Mouse (Mus musculus) CH12.LX (cell line): ENCODE data around the gene Nadk2. TPM values are rescaled to one million over a fixed set of nuclear protein-coding genes. Genes with fewer than 3 reads are reported as not detected.

Experiments used
- DNase-seq: peaks from one replicate; pipeline ENCODE4 v3.0.0-alpha.2; 2013; ENCODE audit errors: extremely low read depth
- H3K27ac ChIP-seq: 2 replicates; pipeline ENCODE4 v1.5.1; 2012; ENCODE audit warnings: low read depth, mild to moderate bottlenecking, control low read depth, moderate library complexity; ENCODE audit not compliant: insufficient read depth
- H3K27me3 ChIP-seq: replicated peaks from 2 replicates; pipeline ENCODE3; 2012; ENCODE audit warnings: inconsistent platforms
- H3K36me3 ChIP-seq, 2 experiments: replicated peaks in 1 of 2; 2 replicates each; pipeline versions ENCODE3 to v1.6.1; 2012; ENCODE audit warnings: inconsistent platforms in 1 of 2, low read length in 1 of 2, mild to moderate bottlenecking in 1 of 2, mixed read lengths in 1 of 2, moderate library complexity in 1 of 2; ENCODE audit not compliant: control insufficient read depth in 1 of 2, insufficient read depth in 1 of 2
- H3K4me1 ChIP-seq, 2 experiments: 2 replicates each; pipeline ENCODE4 v1.6.1; 2012; ENCODE audit warnings: inconsistent platforms in 1 of 2, moderate library complexity in 1 of 2; ENCODE audit not compliant: insufficient read depth in 2 of 2, control insufficient read depth in 1 of 2
- H3K4me2 ChIP-seq: 2 replicates; pipeline ENCODE4 v1.6.1; 2012; ENCODE audit warnings: low read depth, mild to moderate bottlenecking, control low read depth; ENCODE audit not compliant: poor library complexity, insufficient read depth, severe bottlenecking
- H3K4me3 ChIP-seq, 3 experiments: fragments of 150-350 bp in 1 of 3; sonication (generic) in 1 of 3; replicated peaks in 1 of 3; 2 replicates each; pipeline versions ENCODE3 to v1.5.1; 2011 to 2012; ENCODE audit warnings: low read depth in 2 of 3, low read length in 2 of 3, mild to moderate bottlenecking in 2 of 3, moderate library complexity in 2 of 3, control low read depth in 1 of 3, improper control_type of control experiment in 1 of 3, inconsistent platforms in 1 of 3, mixed read lengths in 1 of 3; ENCODE audit not compliant: poor library complexity in 1 of 3
- H3K79me2 ChIP-seq: replicated peaks from 2 replicates; pipeline ENCODE4 v1.6.1; 2012; ENCODE audit warnings: mild to moderate bottlenecking, moderate library complexity; ENCODE audit not compliant: control insufficient read depth, poor library complexity, insufficient read depth, severe bottlenecking; ENCODE audit errors: extremely low read depth
- H3K9ac ChIP-seq: 2 replicates; pipeline ENCODE4 v1.6.1; 2012; ENCODE audit warnings: low read depth, mild to moderate bottlenecking, control low read depth, moderate library complexity; ENCODE audit not compliant: insufficient read depth
- H3K9me3 ChIP-seq: replicated peaks from 2 replicates; pipeline ENCODE3; 2012; ENCODE audit warnings: low read length, inconsistent platforms, mixed read lengths
- CHD1 ChIP-seq: IDR thresholded peaks from 2 replicates; pipeline ENCODE4 v1.6.1; 2012; ENCODE audit warnings: low read depth, low read length, improper control_type of control experiment, inconsistent platforms
- CTCF ChIP-seq, 2 experiments: IDR thresholded peaks in 1 of 2; conservative IDR thresholded peaks in 1 of 2; 2 replicates each; pipeline ENCODE4 v1.5.1; 2011 to 2012; ENCODE audit warnings: low read depth in 2 of 2, low read length in 2 of 2, improper control_type of control experiment in 1 of 2, inconsistent platforms in 1 of 2, mild to moderate bottlenecking in 1 of 2, moderate library complexity in 1 of 2
- E2F4 ChIP-seq: IDR thresholded peaks from 2 replicates; pipeline ENCODE4 v1.6.1; 2011; ENCODE audit warnings: low read depth, low read length, improper control_type of control experiment; ENCODE audit not compliant: insufficient replicate concordance
- EP300 ChIP-seq: IDR thresholded peaks from 2 replicates; pipeline ENCODE4 v1.6.1; 2011; ENCODE audit warnings: low read length, improper control_type of control experiment
- GABPA ChIP-seq: IDR thresholded peaks from 2 replicates; pipeline ENCODE4 v1.6.1; 2012; ENCODE audit warnings: low read depth, low read length, improper control_type of control experiment, inconsistent platforms; ENCODE audit not compliant: insufficient replicate concordance
- HCFC1 ChIP-seq: IDR thresholded peaks from 2 replicates; pipeline ENCODE4 v1.6.1; 2012; ENCODE audit warnings: low read depth, mild to moderate bottlenecking, inconsistent platforms, low read length, improper control_type of control experiment
- IRF4 ChIP-seq: IDR thresholded peaks from 2 replicates; pipeline ENCODE4 v1.6.1; 2014; ENCODE audit warnings: low read depth, mild to moderate bottlenecking, inconsistent platforms, low read length, improper control_type of control experiment
- JUN ChIP-seq: IDR thresholded peaks from 2 replicates; pipeline ENCODE4 v1.6.1; 2011; ENCODE audit warnings: low read depth, mild to moderate bottlenecking, low read length, improper control_type of control experiment, moderate library complexity; ENCODE audit not compliant: insufficient read depth
- JUND ChIP-seq: conservative IDR thresholded peaks from 2 replicates; pipeline ENCODE4 v1.6.1; 2011; ENCODE audit warnings: low read depth, low read length, improper control_type of control experiment
- KAT2A ChIP-seq: IDR thresholded peaks from 2 replicates; pipeline ENCODE4 v1.6.1; 2012; ENCODE audit warnings: low read length, improper control_type of control experiment, inconsistent platforms; ENCODE audit not compliant: insufficient replicate concordance
- MAFK ChIP-seq: IDR thresholded peaks from 2 replicates; pipeline ENCODE4 v1.6.1; 2011; ENCODE audit warnings: low read length, improper control_type of control experiment; ENCODE audit not compliant: insufficient replicate concordance
- MAZ ChIP-seq: IDR thresholded peaks from 2 replicates; pipeline ENCODE4 v1.6.1; 2012; ENCODE audit warnings: low read depth, mild to moderate bottlenecking, inconsistent platforms, low read length, improper control_type of control experiment, moderate library complexity
- MXI1 ChIP-seq: IDR thresholded peaks from 2 replicates; pipeline ENCODE4 v1.6.1; 2011; ENCODE audit warnings: mild to moderate bottlenecking, low read depth, low read length, improper control_type of control experiment
- NELFE ChIP-seq: IDR thresholded peaks from 2 replicates; pipeline ENCODE4 v1.6.1; 2011; ENCODE audit warnings: low read depth, low read length, improper control_type of control experiment
- RCOR1 ChIP-seq: conservative IDR thresholded peaks from 2 replicates; pipeline ENCODE4 v1.6.1; 2012; ENCODE audit warnings: low read depth, mild to moderate bottlenecking, inconsistent platforms, low read length, improper control_type of control experiment
- TBP ChIP-seq: conservative IDR thresholded peaks from 2 replicates; pipeline ENCODE4 v1.6.1; 2011; ENCODE audit warnings: low read depth, low read length, improper control_type of control experiment
- UBTF ChIP-seq: IDR thresholded peaks from 2 replicates; pipeline ENCODE4 v1.6.1; 2012; ENCODE audit warnings: low read depth, mild to moderate bottlenecking, inconsistent platforms, low read length, improper control_type of control experiment, moderate library complexity
- USF1 ChIP-seq: IDR thresholded peaks from 2 replicates; pipeline ENCODE4 v1.6.1; 2014; ENCODE audit warnings: low read depth, mild to moderate bottlenecking, inconsistent platforms, low read length, improper control_type of control experiment
- ZC3H11A ChIP-seq: IDR thresholded peaks from 2 replicates; pipeline ENCODE4 v1.6.1; 2012; ENCODE audit warnings: low read depth, mild to moderate bottlenecking, inconsistent platforms, low read length, improper control_type of control experiment
- ZKSCAN1 ChIP-seq: IDR thresholded peaks from 2 replicates; pipeline ENCODE4 v1.6.1; 2012; ENCODE audit warnings: low read depth, inconsistent platforms, low read length, improper control_type of control experiment, borderline replicate concordance
- ZMIZ1 ChIP-seq: IDR thresholded peaks from 2 replicates; pipeline ENCODE4 v1.6.1; 2012; ENCODE audit warnings: low read depth, mild to moderate bottlenecking, inconsistent platforms, low read length, improper control_type of control experiment
- dilution Hi-C: fragments of 300-500 bp; cut with MboI; formaldehyde crosslinking; loops from 2 replicates; pipeline ENCODE4 v1.14.3; 2020; ENCODE audit warnings: low sequenced_read_pairs; ENCODE audit not compliant: extremely low pct_unique_long_range_greater_than_20kb, extremely low pct_ligation_motif_present
- in situ Hi-C: fragments of 300-500 bp; cut with MboI; formaldehyde crosslinking; loops from 3 replicates; pipeline ENCODE4 v1.14.3; 2019; ENCODE audit warnings: low sequenced_read_pairs, low pct_ligation_motif_present, low pct_unique_long_range_greater_than_20kb, mixed read lengths
- polyA plus RNA-seq: library from polyadenylated mRNA; unstranded; fragments of >175 nt; gene quantifications from 2 replicates; pipeline ENCODE4 v1.2.1, GENCODE M21; 2012; ENCODE audit warnings: low read depth; ENCODE audit not compliant: insufficient read length
- total RNA-seq, 2 experiments: library from RNA; depleted of rRNA; stranded (reverse); fragments of 300-350 nt in 1 of 2; fragments of >200 nt in 1 of 2; gene quantifications; 2 replicates each; pipeline ENCODE4 v1.2.3; 2012 to 2014

Nadk2 gene
- total and polyA plus RNA-seq, 3 experiments, result 22.6 to 35.1 (median 30.1) TPM

DNA sequence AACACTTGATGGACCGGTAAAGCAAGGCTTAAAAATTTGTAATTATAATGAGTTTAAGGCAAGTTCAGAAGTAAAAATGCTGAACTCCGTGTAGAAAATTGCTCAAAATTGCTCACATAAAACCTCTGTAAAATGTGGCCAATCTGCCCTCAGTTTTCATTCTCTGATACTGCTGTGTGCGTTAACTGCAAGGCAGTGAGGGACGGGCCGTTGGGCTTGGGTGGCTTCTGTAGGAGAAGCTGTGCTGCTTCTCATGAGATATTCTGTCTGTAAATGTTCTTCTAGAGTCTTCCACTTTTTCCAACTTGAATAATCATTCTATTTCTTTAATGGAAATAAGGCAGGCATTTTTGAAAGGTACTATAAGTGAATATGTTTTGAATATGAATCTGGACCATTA lies 8.6 kb downstream of the Nadk2 start:
- TF ChIP-seq TBP (no peak), JUND (no peak)
- DNase-seq, result no peak
- in situ Hi-C loops (no loop called here), dilution Hi-C loops (no loop called here)
- no peaks in the 10 kb centered on the region for H3K27me3 ChIP-seq
- no peak overlapping the region for H3K4me2 ChIP-seq
- peaks cover 0 to 15% of the 10 kb centered on the region in 2 experiments for H3K36me3 ChIP-seq
- peaks cover 0 to 20% of the 10 kb centered on the region in 2 experiments; a peak in 2 of 4 replicates for H3K4me1 ChIP-seq
- no peak overlapping the region for H3K9ac ChIP-seq
- no peak overlapping the region for H3K4me3 ChIP-seq
- no peak overlapping the region for H3K27ac ChIP-seq
- H3K79me2 ChIP-seq, result no peaks in the 10 kb centered on the region
- H3K9me3 ChIP-seq, result no peaks in the 10 kb centered on the region

GRCm38 (mm10) chr15:9080206-9080605 lies 9.1 kb downstream of the Nadk2 start:
- Histone ChIP-seq H3K9me3 (no peaks in the 10 kb centered on the region), H3K4me1 (peaks cover 0 to 14% of the 10 kb centered on the region in 2 experiments; a peak in 2 of 4 replicates), H3K27me3 (no peaks in the 10 kb centered on the region), H3K27ac (no peak overlapping the region), H3K79me2 (no peaks in the 10 kb centered on the region), H3K4me2 (no peak overlapping the region)
- no peak for DNase-seq
- TF ChIP-seq GABPA (no peak), ZMIZ1 (no peak), RCOR1 (no peak), EP300 (no peak), UBTF (no peak), MXI1 (no peak), JUND (no peak), KAT2A (no peak), HCFC1 (no peak), CTCF (conservative IDR thresholded peaks at IDR 0.05 in 1 of 2, IDR thresholded peaks at IDR 0.05 in 1 of 2; ENCODE audit: low read depth in 2 of 2, low read length in 2 of 2) (no peak), MAZ (no peak), JUN (no peak), E2F4 (no peak), MAFK (no peak), CHD1 (no peak), USF1 (no peak), NELFE (no peak), ZC3H11A (no peak), IRF4 (no peak), ZKSCAN1 (no peak)
- TF ChIP-seq, all 38 proteins: peak for 0
- Histone ChIP-seq H3K9ac (no peak overlapping the region), H3K4me3 (no peak overlapping the region), H3K36me3 (peaks cover 0 to 21% of the 10 kb centered on the region in 2 experiments)
- in situ Hi-C loops, result no loop called here
- dilution Hi-C loops, result no loop called here
